ENCODE assay signal across 9 mouse cellular contexts in genomic region chr5:105527477-105528331, GRCm38 (mm10). TPM values are rescaled to one million over a fixed set of nuclear protein-coding genes. Genes with fewer than 3 reads are reported as not detected.
DNase-seq lines count a peak whose midpoint lies in the region; ATAC-seq and TF ChIP-seq lines count a peak whose summit lies in the region.
"Had no signal": no experiment of that assay in that cellular context is flagged by ENCODE, and none has a peak within 500 bp of the region (broad histone marks: within the 10 kb centered on the region; RNA-seq: fewer than 3 reads in every experiment).

No protein-coding gene starts in this region.

- peaks cover 3% of the 10 kb centered on the region; the same call in 1 of the 2 replicates for H3K4me1 ChIP-seq in liver, adult 2 months (ENCODE audit: control insufficient read depth, insufficient read depth, low read length)
- H3K4me1 ChIP-seq in hindbrain, embryonic 14.5 days (replicated peaks; ENCODE audit: control insufficient read depth, insufficient read depth, low read length): no peaks in the 10 kb centered on the region
- H3K4me1 ChIP-seq in forebrain, embryonic 11.5 days (replicated peaks; ENCODE audit: control insufficient read depth, insufficient read depth, low read length): no peaks in the 10 kb centered on the region

- peak; percentile 8 for DNase-seq in urinary bladder, postnatal 14 days (ENCODE audit: low spot score)
- DNase-seq in urinary bladder, adult 18-20 months (ENCODE audit: low spot score in 2 of 2): no peak
- peak; percentile 55 to 67 for DNase-seq in heart, adult 9 months (ENCODE audit: low spot score in 2 of 2)
- peak; percentile 19 for DNase-seq in liver, adult 2 months (ENCODE audit: extremely low read depth, low read depth, low spot score)
- no peak for DNase-seq in hindbrain, embryonic 14.5 days (ENCODE audit: low spot score)
- no peak for DNase-seq in thymus, adult 18-20 months
- DNase-seq in layer of hippocampus, postnatal 36 days: no peak
- DNase-seq in forebrain, embryonic 11.5 days (ENCODE audit: low spot score): no peak

- no peak overlapping the region for H3K4me2 ChIP-seq in hindbrain, embryonic 14.5 days (replicated peaks)
- no peak overlapping the region for H3K4me2 ChIP-seq in forebrain, embryonic 11.5 days (ENCODE audit: low read depth, low read length, severe bottlenecking)
- H3K4me2 ChIP-seq: forebrain, embryonic 13.5 days had no signal

- no peak overlapping the region for H3K9ac ChIP-seq in liver, adult 2 months (ENCODE audit: low read depth, low read length)
- no peak overlapping the region for H3K9ac ChIP-seq in hindbrain, embryonic 14.5 days
- no peak overlapping the region for H3K9ac ChIP-seq in forebrain, embryonic 11.5 days (ENCODE audit: low read length)
- H3K9ac ChIP-seq: forebrain, embryonic 13.5 days had no signal

- TF ChIP-seq POLR2A in liver, adult 2 months (IDR thresholded peaks at IDR 0.05; ENCODE audit: extremely low read depth, insufficient read depth, low read length): no peak

- H3K79me2 ChIP-seq in liver, adult 2 months (ENCODE audit: control insufficient read depth, insufficient read depth, low read length): no peaks in the 10 kb centered on the region

- no peak overlapping the region for H3K4me3 ChIP-seq in liver, adult 2 months (ENCODE audit: insufficient read depth, low read depth, low read length)
- no peak overlapping the region for H3K4me3 ChIP-seq in hindbrain, embryonic 14.5 days (replicated peaks; ENCODE audit: low read length)
- no peak overlapping the region for H3K4me3 ChIP-seq in forebrain, embryonic 11.5 days (ENCODE audit: low read depth, low read length)
- H3K4me3 ChIP-seq: forebrain, embryonic 13.5 days had no signal

- no peak for ATAC-seq in hindbrain, embryonic 14.5 days (ENCODE audit: low FRiP score)
- ATAC-seq in forebrain, embryonic 11.5 days (replicated peaks; ENCODE audit: low FRiP score): no peak
- ATAC-seq: forebrain, embryonic 13.5 days had no signal

- no peak overlapping the region; the same call in 1 of the 2 replicates for H3K27ac ChIP-seq in liver, adult 2 months (replicated peaks; ENCODE audit: insufficient read depth, low read depth, low read length)
- no peak overlapping the region for H3K27ac ChIP-seq in hindbrain, embryonic 14.5 days
- no peak overlapping the region for H3K27ac ChIP-seq in forebrain, embryonic 11.5 days (ENCODE audit: low read depth, low read length)
- H3K27ac ChIP-seq: forebrain, embryonic 13.5 days had no signal

- 75% methylated on average over 23 of the region's 23 CpGs for WGBS in liver, adult 2 months
- WGBS in hindbrain, embryonic 14.5 days: 93% methylated on average over 23 of the region's 23 CpGs
- WGBS in forebrain, embryonic 11.5 days: 93% methylated on average over 23 of the region's 23 CpGs

- H3K9me3 ChIP-seq in hindbrain, embryonic 14.5 days (ENCODE audit: control insufficient read depth, low read length): no peaks in the 10 kb centered on the region
- no peaks in the 10 kb centered on the region for H3K9me3 ChIP-seq in forebrain, embryonic 11.5 days (ENCODE audit: control insufficient read depth, low read length)
- H3K9me3 ChIP-seq: forebrain, embryonic 13.5 days had no signal

- no peaks in the 10 kb centered on the region for H3K36me3 ChIP-seq in liver, adult 2 months (ENCODE audit: control insufficient read depth, insufficient read depth, low read length)
- H3K36me3 ChIP-seq in hindbrain, embryonic 14.5 days (replicated peaks; ENCODE audit: control insufficient read depth, insufficient read depth): no peaks in the 10 kb centered on the region
- H3K36me3 ChIP-seq in forebrain, embryonic 11.5 days (ENCODE audit: control insufficient read depth, insufficient read depth, low read length): no peaks in the 10 kb centered on the region; the same call in 1 of the 2 replicates

- no peak for TF ChIP-seq CTCF in liver, adult 2 months (IDR thresholded peaks at IDR 0.05; ENCODE audit: low read depth, low read length)

- H3K27me3 ChIP-seq in liver, adult 2 months (ENCODE audit: control insufficient read depth, insufficient read depth, low read length): no peaks in the 10 kb centered on the region
- no peaks in the 10 kb centered on the region for H3K27me3 ChIP-seq in hindbrain, embryonic 14.5 days (ENCODE audit: control insufficient read depth, insufficient read depth, low read length)
- no peaks in the 10 kb centered on the region for H3K27me3 ChIP-seq in forebrain, embryonic 11.5 days (ENCODE audit: control insufficient read depth, insufficient read depth, low read length)
- H3K27me3 ChIP-seq: forebrain, embryonic 13.5 days had no signal

RNA-seq across cellular contexts. Expression of gene Lrrc8c, which starts 8.5 kb away (rescaled TPM):
- total RNA-seq in liver, adult 2 months (2014; rRNA removed): 2.1 and 3.3 TPM in 2 replicates
- 1.5 and 1.8 TPM in 2 replicates for polyA plus RNA-seq in liver, adult 2 months (2012; rRNA removed)
- 18.2 and 18.5 TPM in 2 replicates for polyA plus RNA-seq in hindbrain, embryonic 14.5 days (2014; fragmentation: Nextera tagmentation; extraction: Ambion mirVana)
- total RNA-seq in layer of hippocampus, postnatal 36 days (2021): 10 to 100 TPM; 28.9 to 32.6 TPM
- polyA plus RNA-seq in forebrain, embryonic 11.5 days (2014; fragmentation: Nextera tagmentation; extraction: Ambion mirVana): 10.1 and 14.9 TPM in 2 replicates

Comparison
In these comparisons a context has a peak if more than half of its experiments do, and no peak if none do; other contexts are left out.
1. DNase-seq: peak in urinary bladder, postnatal 14 days (single experiment), heart, adult 9 months (2 of 2) and liver, adult 2 months (single experiment); none in urinary bladder, adult 18-20 months (0 of 2), hindbrain, embryonic 14.5 days (single experiment), thymus, adult 18-20 months (0 of 2), layer of hippocampus, postnatal 36 days (0 of 2) and forebrain, embryonic 11.5 days (single experiment).